Mouse (Mus musculus) adrenal gland, adult (tissue): ENCODE results near the gene G430095P16Rik.

Experiments
- DNase-seq, 2 experiments: peaks; one replicate each; pipeline ENCODE4 v3.0.0; 2022 to 2023; ENCODE audit warnings: low spot score in 1 of 2; ENCODE audit not compliant: inconsistent age in 2 of 2

Gene G430095P16Rik

GRCm38 (mm10) chr8:84768343-84769095, 45.7 kb downstream of the G430095P16Rik start:
- no peak for DNase-seq

GRCm38 (mm10) chr8:84769324-84769723, 46.5 kb downstream of the G430095P16Rik start:
- no peak for DNase-seq

GRCm38 (mm10) chr8:84770100-84770953, 47.5 kb downstream of the G430095P16Rik start:
- no peak for DNase-seq

- no peak for DNase-seq
These were observed 48.3 kb downstream of the G430095P16Rik start for GRCm38 (mm10) chr8:84771000-84771687.

- DNase-seq: no peak
These were observed 49.2 kb downstream of the G430095P16Rik start for GRCm38 (mm10) chr8:84771941-84772378.

GRCm38 (mm10) chr8:84772628-84773027, 49.8 kb downstream of the G430095P16Rik start:
- DNase-seq: no peak

- no peak for DNase-seq
These were observed 50.5 kb downstream of the G430095P16Rik start for GRCm38 (mm10) chr8:84773304-84773703.

- peak; percentile 55 to 82 for DNase-seq
These were observed 51.0 kb downstream of the G430095P16Rik start for GRCm38 (mm10) chr8:84773833-84774232.

- DNase-seq: peak in 1 of 2 experiments; percentile 66
These were observed 51.7 kb downstream of the G430095P16Rik start for GRCm38 (mm10) chr8:84774473-84774911.

- DNase-seq: no peak
These were observed 52.3 kb downstream of the G430095P16Rik start for GRCm38 (mm10) chr8:84775105-84775591.

GRCm38 (mm10) chr8:84775621-84776113, 52.9 kb downstream of the G430095P16Rik start:
- DNase-seq: no peak
